Mouse (Mus musculus) limb, embryonic 10.5 days (tissue): ENCODE results near the gene Fzd2. TPM values are rescaled to one million over a fixed set of nuclear protein-coding genes. Genes with fewer than 3 reads are reported as not detected.

Experiments used
- DNase-seq: peaks from one replicate; pipeline ENCODE4 v3.0.0-alpha.2; 2017; ENCODE audit warnings: low spot score
- H3K27ac ChIP-seq: fragments of 300-500 bp; sonication (generic); 2 replicates; pipeline ENCODE4 v1.5.1; 2016; ENCODE audit warnings: mild to moderate bottlenecking
- H3K27me3 ChIP-seq: fragments of 300-500 bp; sonication (generic); 2 replicates; pipeline ENCODE4 v1.6.1; 2016; ENCODE audit warnings: low read depth, mild to moderate bottlenecking; ENCODE audit not compliant: poor library complexity, severe bottlenecking
- H3K36me3 ChIP-seq: fragments of 300-500 bp; sonication (generic); 2 replicates; pipeline ENCODE4 v1.6.1; 2016; ENCODE audit warnings: mild to moderate bottlenecking, moderate library complexity
- H3K4me1 ChIP-seq: fragments of 300-500 bp; sonication (generic); 2 replicates; pipeline ENCODE4 v1.6.1; 2016
- H3K4me3 ChIP-seq: fragments of 300-500 bp; sonication (generic); 2 replicates; pipeline ENCODE4 v1.5.1; 2016; ENCODE audit warnings: mild to moderate bottlenecking, moderate library complexity
- H3K9me3 ChIP-seq: fragments of 300-500 bp; sonication (generic); replicated peaks from 2 replicates; pipeline ENCODE4 v1.6.1; 2016; ENCODE audit warnings: mild to moderate bottlenecking
- WGBS: fragments of 180-500 bp; shearing (Covaris S2); methylation state at CpG from one replicate; pipeline ENCODE4 v1.1.7; 2016; 5-methylcytosine and 5-hydroxymethylcytosine counted together
- polyA plus RNA-seq: library from polyadenylated mRNA; unstranded; fragments of >200 nt; fragmentation: Nextera tagmentation; extraction: Ambion mirVana; gene quantifications from 2 replicates; pipeline ENCODE4 v1.2.1, GENCODE M21; 2016

Gene Fzd2
- polyA plus RNA-seq, 1 experiment from 2014 or later: 59.8 TPM

GRCm38 (mm10) chr11:102631203-102631602 lies 27.0 kb downstream of the Fzd2 start:
- Histone ChIP-seq H3K4me3 (peak overlapping the region; percentile 28), H3K27me3 (no peaks in the 10 kb centered on the region), H3K36me3 (no peaks in the 10 kb centered on the region), H3K4me1 (peaks cover 68% of the 10 kb centered on the region), H3K27ac (peak overlapping the region; percentile 88), H3K9me3 (no peaks in the 10 kb centered on the region)
- WGBS: 26% methylated on average over 5 of the region's 5 CpGs
- DNase-seq: peak; percentile 46

- Histone ChIP-seq H3K27ac (peak overlapping the region; percentile 88), H3K4me1 (peaks cover 69% of the 10 kb centered on the region), H3K27me3 (no peaks in the 10 kb centered on the region), H3K36me3 (no peaks in the 10 kb centered on the region), H3K9me3 (no peaks in the 10 kb centered on the region), H3K4me3 (peak overlapping the region; percentile 35)
- DNase-seq: no peak
- WGBS: 4% methylated on average over 10 of the region's 13 CpGs
These were observed 28.5 kb downstream of the Fzd2 start for GRCm38 (mm10) chr11:102632725-102633124.

GRCm38 (mm10) chr11:102633379-102633778 lies 29.2 kb downstream of the Fzd2 start:
- 20% methylated on average over 9 of the region's 9 CpGs for WGBS
- Histone ChIP-seq H3K9me3 (no peaks in the 10 kb centered on the region), H3K4me3 (peak overlapping the region; percentile 35), H3K4me1 (peaks cover 72% of the 10 kb centered on the region), H3K27me3 (no peaks in the 10 kb centered on the region), H3K36me3 (no peaks in the 10 kb centered on the region), H3K27ac (peak overlapping the region; percentile 88)
- DNase-seq: no peak

GRCm38 (mm10) chr11:102636887-102637286 lies 32.7 kb downstream of the Fzd2 start:
- peak; percentile 69 for DNase-seq
- 35% methylated on average over 12 of the region's 12 CpGs for WGBS
- Histone ChIP-seq H3K36me3 (no peaks in the 10 kb centered on the region), H3K27ac (peak overlapping the region; percentile 80), H3K27me3 (no peaks in the 10 kb centered on the region), H3K9me3 (no peaks in the 10 kb centered on the region), H3K4me1 (peaks cover 53% of the 10 kb centered on the region), H3K4me3 (peak overlapping the region; percentile 18)

- Histone ChIP-seq H3K27ac (no peak overlapping the region), H3K4me3 (no peak overlapping the region)
- no peak for DNase-seq
These were observed 39.7 kb downstream of the Fzd2 start for GRCm38 (mm10) chr11:102643891-102644382.

GRCm38 (mm10) chr11:102646226-102646625 lies 42.0 kb downstream of the Fzd2 start:
- DNase-seq: no peak
- no peaks in the 10 kb centered on the region for H3K36me3 ChIP-seq
- 89% methylated on average over 13 of the region's 13 CpGs for WGBS
- H3K9me3 ChIP-seq: no peaks in the 10 kb centered on the region
- no peak overlapping the region for H3K27ac ChIP-seq
- no peaks in the 10 kb centered on the region for H3K27me3 ChIP-seq
- H3K4me3 ChIP-seq: no peak overlapping the region
- H3K4me1 ChIP-seq: peaks cover 17% of the 10 kb centered on the region

More at GRCm38 (mm10) chr11:102643891-102644382, 39.7 kb downstream of the Fzd2 start:
- no peaks in the 10 kb centered on the region for H3K27me3 ChIP-seq
- H3K4me1 ChIP-seq: peaks cover 19% of the 10 kb centered on the region
- H3K36me3 ChIP-seq: no peaks in the 10 kb centered on the region
- WGBS: 52% methylated on average over 10 of the region's 10 CpGs
- H3K9me3 ChIP-seq: no peaks in the 10 kb centered on the region

DNA sequence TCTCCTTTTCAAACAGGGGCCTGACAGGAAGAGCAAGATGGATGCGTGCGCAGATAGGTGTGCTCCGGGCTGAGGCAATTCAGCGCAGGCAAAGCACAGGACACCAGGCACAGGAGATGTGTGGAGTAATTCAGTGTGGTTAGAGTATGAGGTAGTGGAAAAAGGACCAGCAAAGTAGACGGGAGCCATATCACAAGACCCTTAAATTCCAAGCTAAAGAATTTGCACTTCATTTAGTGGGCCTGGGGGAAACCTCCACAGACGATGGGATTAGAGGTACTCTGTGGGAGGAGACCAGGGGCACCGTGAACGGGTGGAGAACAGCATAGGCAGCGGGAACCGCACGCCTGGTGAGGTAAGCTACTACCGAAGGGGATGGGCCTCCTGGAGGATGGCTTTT lies 43.7 kb downstream of the Fzd2 start:
- 74% methylated on average over 12 of the region's 12 CpGs for WGBS
- peaks cover 18% of the 10 kb centered on the region for H3K4me1 ChIP-seq

GRCm38 (mm10) chr11:102651381-102651780 lies 47.2 kb downstream of the Fzd2 start:
- H3K9me3 ChIP-seq: no peaks in the 10 kb centered on the region
- no peak overlapping the region for H3K4me3 ChIP-seq
- 8% methylated on average over 9 of the region's 9 CpGs for WGBS
- H3K27me3 ChIP-seq: no peaks in the 10 kb centered on the region
- peaks cover 19% of the 10 kb centered on the region for H3K4me1 ChIP-seq
- H3K27ac ChIP-seq: no peak overlapping the region
- DNase-seq: peak; percentile 88
- no peaks in the 10 kb centered on the region for H3K36me3 ChIP-seq

More for the DNA sequence above, 43.7 kb downstream of the Fzd2 start:
- Histone ChIP-seq H3K36me3 (no peaks in the 10 kb centered on the region), H3K9me3 (no peaks in the 10 kb centered on the region), H3K27me3 (no peaks in the 10 kb centered on the region), H3K27ac (no peak overlapping the region), H3K4me3 (no peak overlapping the region)
- DNase-seq: no peak

DNA sequence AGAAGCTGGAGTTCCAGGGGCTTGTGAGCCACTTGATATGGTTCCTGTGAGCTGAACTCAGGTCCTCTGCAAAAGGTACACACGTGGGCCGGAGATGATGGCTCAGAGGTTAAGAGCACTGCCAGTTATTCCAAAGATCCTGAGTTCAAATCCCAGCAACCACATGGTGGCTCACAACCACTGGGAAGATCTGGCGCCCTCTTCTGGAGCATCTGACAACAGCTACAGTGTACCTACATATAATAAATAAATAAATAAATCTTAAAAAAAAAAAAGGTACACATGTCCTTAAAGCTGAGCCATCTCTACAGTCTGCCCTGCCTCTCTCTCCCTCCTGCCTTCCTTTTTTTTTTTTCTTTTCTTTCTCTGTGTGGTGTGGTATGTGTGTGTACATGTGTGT lies 48.6 kb downstream of the Fzd2 start:
- Histone ChIP-seq H3K4me1 (peaks cover 20% of the 10 kb centered on the region), H3K27ac (no peak overlapping the region), H3K9me3 (no peaks in the 10 kb centered on the region), H3K4me3 (no peak overlapping the region), H3K27me3 (no peaks in the 10 kb centered on the region), H3K36me3 (no peaks in the 10 kb centered on the region)
- DNase-seq: peak; percentile 60
- WGBS: 75% methylated on average over 3 of the region's 3 CpGs

- no peak for DNase-seq
- peaks cover 19% of the 10 kb centered on the region for H3K4me1 ChIP-seq
- H3K4me3 ChIP-seq: no peak overlapping the region
- H3K36me3 ChIP-seq: no peaks in the 10 kb centered on the region
- H3K27me3 ChIP-seq: no peaks in the 10 kb centered on the region
- WGBS: 81% methylated on average over 8 of the region's 8 CpGs
- H3K27ac ChIP-seq: no peak overlapping the region
- H3K9me3 ChIP-seq: no peaks in the 10 kb centered on the region
These were observed 51.7 kb downstream of the Fzd2 start for GRCm38 (mm10) chr11:102655888-102656287.

DNA sequence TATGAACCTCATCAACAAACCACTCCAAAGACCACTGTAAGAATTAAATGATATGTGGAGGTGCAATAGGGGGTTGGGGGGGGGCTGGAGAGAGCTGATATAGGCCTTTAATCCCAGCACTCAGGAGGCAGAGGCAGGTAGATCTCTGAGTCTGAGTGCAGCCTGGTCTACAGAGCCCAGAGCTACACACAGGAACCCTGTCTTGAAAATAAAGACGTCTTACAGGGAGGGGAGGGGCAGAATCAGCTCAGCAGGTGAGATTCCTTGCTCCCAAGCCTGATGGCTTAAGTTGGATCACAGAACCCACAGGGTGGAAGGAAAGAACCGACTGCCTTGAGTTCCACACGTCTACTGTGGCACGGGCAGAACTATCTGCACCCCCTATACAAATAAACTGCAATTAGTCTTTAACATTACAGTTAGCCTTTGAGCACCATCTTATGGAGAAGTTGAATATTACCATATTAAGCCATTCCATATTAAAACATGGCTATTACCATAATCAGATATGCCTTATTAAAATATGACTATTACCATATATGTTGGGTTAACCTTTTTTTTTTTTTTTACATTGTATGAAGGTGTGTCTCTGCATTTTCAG lies 52.2 kb downstream of the Fzd2 start:
- 41% methylated on average over 4 of the region's 4 CpGs for WGBS

GRCm38 (mm10) chr11:102656931-102657330 lies 52.7 kb downstream of the Fzd2 start:
- Histone ChIP-seq H3K4me3 (no peak overlapping the region), H3K27ac (no peak overlapping the region), H3K36me3 (no peaks in the 10 kb centered on the region), H3K27me3 (no peaks in the 10 kb centered on the region), H3K4me1 (peaks cover 12% of the 10 kb centered on the region), H3K9me3 (no peaks in the 10 kb centered on the region)
- no peak for DNase-seq
- 76% methylated on average over 6 of the region's 6 CpGs for WGBS

More for the DNA sequence above, 52.2 kb downstream of the Fzd2 start:
- Histone ChIP-seq H3K36me3 (no peaks in the 10 kb centered on the region), H3K4me1 (peaks cover 14% of the 10 kb centered on the region), H3K4me3 (no peak overlapping the region), H3K27ac (no peak overlapping the region), H3K27me3 (no peaks in the 10 kb centered on the region), H3K9me3 (no peaks in the 10 kb centered on the region)
- no peak for DNase-seq
